In the genomic region with DNA sequence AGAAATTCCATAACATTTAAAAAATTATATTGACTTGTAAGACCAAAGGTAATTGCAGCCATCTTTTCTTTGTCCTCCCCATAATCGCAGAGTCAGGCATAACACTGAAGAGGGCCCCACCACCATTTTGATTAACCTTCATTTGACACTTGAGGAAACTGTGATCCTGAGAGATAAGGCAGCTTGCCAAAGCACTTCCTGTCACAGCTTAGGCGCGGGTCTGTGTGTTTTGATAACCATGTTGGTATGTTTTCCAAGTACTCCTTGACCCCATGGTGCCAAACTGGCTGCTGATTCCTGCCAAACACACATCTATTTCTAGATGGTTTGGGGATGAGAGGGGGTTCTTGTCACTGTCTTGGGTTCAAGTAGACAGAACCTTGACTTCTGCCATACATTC, we compare ENCODE assay signal across 11 mouse cellular contexts. TPM values are rescaled to one million over a fixed set of nuclear protein-coding genes. Genes with fewer than 3 reads are reported as not detected.
DNase-seq lines count a peak whose midpoint lies in the region; ATAC-seq and TF ChIP-seq lines count a peak whose summit lies in the region.
"Had no signal": no experiment of that assay in that cellular context is flagged by ENCODE, and none has a peak within 500 bp of the region (broad histone marks: within the 10 kb centered on the region; RNA-seq: fewer than 3 reads in every experiment).

No protein-coding gene starts in this region.

- H3K4me1 ChIP-seq in heart, postnatal 0 days (ENCODE audit: control insufficient read depth, insufficient read depth): no peaks in the 10 kb centered on the region
- 0 out of 2 replicates have a peak, but pooled peaks cover 2% of the 10 kb centered on the region for H3K4me1 ChIP-seq in heart, embryonic 11.5 days (ENCODE audit: control insufficient read depth, insufficient read depth, low read length)
- peaks cover 2 to 7% of the 10 kb centered on the region in 2 experiments; a peak in 3 of 4 replicates for H3K4me1 ChIP-seq in MEL (ENCODE audit: control insufficient read depth in 1 of 2, insufficient read depth in 2 of 2, low read length in 2 of 2)
- H3K4me1 ChIP-seq in lung, embryonic 16.5 days (replicated peaks; ENCODE audit: control insufficient read depth, insufficient read depth, low read length): no peaks in the 10 kb centered on the region

- no peak overlapping the region for H3K9ac ChIP-seq in heart, postnatal 0 days (replicated peaks; ENCODE audit: low read depth, low read length)
- no peak overlapping the region for H3K9ac ChIP-seq in heart, embryonic 11.5 days (ENCODE audit: low read depth, low read length)
- no peak overlapping the region for H3K9ac ChIP-seq in MEL (ENCODE audit: control insufficient read depth, low read depth, low read length, poor library complexity, severe bottlenecking)
- no peak overlapping the region for H3K9ac ChIP-seq in lung, embryonic 16.5 days (ENCODE audit: low read length)

- no peak for DNase-seq in heart, postnatal 0 days (ENCODE audit: low spot score)
- DNase-seq in 416B (ENCODE audit: low read depth) (peak; percentile 95), MEL (ENCODE audit: low read depth, low spot score) (peak; percentile 87)
- DNase-seq in retina, embryonic 14.5 days (ENCODE audit: low spot score): no peak
- no peak for DNase-seq in testis, postnatal 10 days (ENCODE audit: low spot score)
- DNase-seq: cerebellum, adult 9-11 months had no signal

- TF ChIP-seq POLR2A in MEL (IDR thresholded peaks at IDR 0.05; ENCODE audit: control insufficient read depth in 1 of 2, insufficient read depth in 1 of 2, low read depth in 1 of 2, low read length in 2 of 2, poor library complexity in 1 of 2): no peak

- no peaks in the 10 kb centered on the region for H3K36me3 ChIP-seq in heart, postnatal 0 days (replicated peaks; ENCODE audit: control insufficient read depth, insufficient read depth, low read length)
- no peaks in the 10 kb centered on the region for H3K36me3 ChIP-seq in heart, embryonic 11.5 days (ENCODE audit: control insufficient read depth, insufficient read depth, low read length)
- H3K36me3 ChIP-seq in MEL (ENCODE audit: control insufficient read depth in 1 of 2, insufficient read depth in 2 of 2, low read length in 2 of 2): peaks cover 0 to 2% of the 10 kb centered on the region in 2 experiments; a peak in 1 of 4 replicates
- H3K36me3 ChIP-seq in lung, embryonic 16.5 days (ENCODE audit: control insufficient read depth, insufficient read depth, low read length): no peaks in the 10 kb centered on the region

- ATAC-seq in heart, postnatal 0 days (ENCODE audit: insufficient read depth, low read depth): no peak
- ATAC-seq in heart, embryonic 11.5 days (replicated peaks; ENCODE audit: insufficient number of reproducible peaks, low FRiP score, low TSS enrichment): no peak
- ATAC-seq in lung, embryonic 16.5 days (ENCODE audit: low read depth): 0 out of 2 replicates have a peak, but pooled peaks have one; percentile 51
- ATAC-seq: hindbrain, postnatal 0 days had no signal

- no peak overlapping the region for H3K4me2 ChIP-seq in heart, postnatal 0 days (ENCODE audit: low read depth, low read length)
- no peak overlapping the region for H3K4me2 ChIP-seq in heart, embryonic 11.5 days
- no peak overlapping the region for H3K4me2 ChIP-seq in lung, embryonic 16.5 days (ENCODE audit: low read depth, low read length)
- H3K4me2 ChIP-seq: midbrain, embryonic 11.5 days had no signal

- H3K4me3 ChIP-seq in heart, postnatal 0 days (ENCODE audit: low read depth, low read length): no peak overlapping the region
- H3K4me3 ChIP-seq in heart, embryonic 11.5 days (ENCODE audit: low read depth, low read length): no peak overlapping the region
- H3K4me3 ChIP-seq in MEL (ENCODE audit: control insufficient read depth in 1 of 2, insufficient read depth in 1 of 2, low read depth in 2 of 2, low read length in 2 of 2): no peak overlapping the region
- no peak overlapping the region for H3K4me3 ChIP-seq in lung, embryonic 16.5 days (ENCODE audit: low read length)

- 0 out of 2 replicates have a peak, but pooled peaks cover 2% of the 10 kb centered on the region for H3K9me3 ChIP-seq in heart, postnatal 0 days (replicated peaks; ENCODE audit: control insufficient read depth, low read length)
- H3K9me3 ChIP-seq in heart, embryonic 11.5 days (replicated peaks; ENCODE audit: control insufficient read depth, low read length): no peaks in the 10 kb centered on the region
- H3K9me3 ChIP-seq in MEL (replicated peaks; ENCODE audit: insufficient read depth, low read length): no peaks in the 10 kb centered on the region
- no peaks in the 10 kb centered on the region for H3K9me3 ChIP-seq in lung, embryonic 16.5 days (ENCODE audit: control insufficient read depth, low read length)

- TF ChIP-seq CTCF in heart, postnatal 0 days (IDR thresholded peaks at IDR 0.05; ENCODE audit: low read depth): no peak
- no peak for TF ChIP-seq CTCF in MEL (IDR thresholded peaks at IDR 0.05 in 2 of 3, conservative IDR thresholded peaks at IDR 0.05 in 1 of 3; ENCODE audit: control insufficient read depth in 1 of 3, insufficient read depth in 1 of 3, low read depth in 2 of 3, low read length in 3 of 3, poor library complexity in 1 of 3, severe bottlenecking in 1 of 3)

- peak; percentile 47; the same call in 1 of the 2 replicates for TF ChIP-seq EP300 in heart, postnatal 0 days (IDR thresholded peaks at IDR 0.05; ENCODE audit: low read depth)
- TF ChIP-seq EP300 in MEL (IDR thresholded peaks at IDR 0.05; ENCODE audit: low read depth in 1 of 2, low read length in 2 of 2): peak; percentile 88 to 91

- H3K79me2 ChIP-seq in MEL (ENCODE audit: control insufficient read depth, insufficient read depth, low read length, poor library complexity): no peaks in the 10 kb centered on the region

- H3K27me3 ChIP-seq in heart, postnatal 0 days (ENCODE audit: control insufficient read depth, insufficient read depth, low read length): no peaks in the 10 kb centered on the region
- H3K27me3 ChIP-seq in heart, embryonic 11.5 days (ENCODE audit: control insufficient read depth, insufficient read depth, low read length): no peaks in the 10 kb centered on the region
- H3K27me3 ChIP-seq in MEL (ENCODE audit: control insufficient read depth in 1 of 2, insufficient read depth in 2 of 2, low read length in 2 of 2): no peaks in the 10 kb centered on the region
- no peaks in the 10 kb centered on the region for H3K27me3 ChIP-seq in lung, embryonic 16.5 days (ENCODE audit: control insufficient read depth, insufficient read depth, low read depth, low read length)
- H3K27me3 ChIP-seq: CH12.LX had no signal

- WGBS in heart, postnatal 0 days: 35% methylated on average over 3 of the region's 3 CpGs
- WGBS in heart, embryonic 11.5 days (ENCODE audit: insufficient replicate concordance): 38% methylated on average over 3 of the region's 3 CpGs
- 25% methylated on average over 3 of the region's 3 CpGs for WGBS in lung, embryonic 16.5 days

- TF ChIP-seq RAD21 in MEL (IDR thresholded peaks at IDR 0.05; ENCODE audit: low read depth, low read length): no peak

- H3K27ac ChIP-seq in heart, postnatal 0 days (ENCODE audit: low read depth): no peak overlapping the region
- no peak overlapping the region for H3K27ac ChIP-seq in heart, embryonic 11.5 days (ENCODE audit: low read depth, low read length)
- H3K27ac ChIP-seq in MEL (ENCODE audit: control insufficient read depth, low read depth, low read length): no peak overlapping the region
- H3K27ac ChIP-seq in lung, embryonic 16.5 days (ENCODE audit: low read length): no peak overlapping the region
- H3K27ac ChIP-seq: hindbrain, postnatal 0 days had no signal

TF ChIP-seq in MEL, 35 proteins besides CTCF, POLR2A, EP300 and RAD21:
- TF ChIP-seq TCF12 (IDR thresholded peaks at IDR 0.05; ENCODE audit: low read depth, low read length) (peak; percentile 91), E2F4 (IDR thresholded peaks at IDR 0.05; ENCODE audit: borderline replicate concordance, low read depth, low read length) (no peak), CHD2 (IDR thresholded peaks at IDR 0.05; ENCODE audit: low read length) (no peak), TAL1 (IDR thresholded peaks at IDR 0.05; ENCODE audit: low read length) (peak; percentile 82), ETS1 (IDR thresholded peaks at IDR 0.05; ENCODE audit: low read depth, low read length) (peak; percentile 72), MAFK (IDR thresholded peaks at IDR 0.05; ENCODE audit: borderline replicate concordance, low read depth, low read length) (peak; percentile 11; the same call in 1 of the 2 replicates), RCOR1 (IDR thresholded peaks at IDR 0.05; ENCODE audit: low read depth, low read length) (peak; percentile 55), MYB (IDR thresholded peaks at IDR 0.05; ENCODE audit: low read depth, low read length) (0 out of 2 replicates have a peak, but pooled peaks have one; percentile 23), ZNF384 (IDR thresholded peaks at IDR 0.05; ENCODE audit: low read depth, low read length) (0 out of 2 replicates have a peak, but pooled peaks have one; percentile 22), GATA1 (IDR thresholded peaks at IDR 0.05; ENCODE audit: low read depth, low read length) (peak; percentile 88), MAX (IDR thresholded peaks at IDR 0.05; ENCODE audit: low read length) (no peak)

RNA-seq across cellular contexts. Expression of gene Fam171a1, which starts 11.7 kb away (rescaled TPM):
- total RNA-seq in heart, postnatal 0 days (2014; rRNA removed; ENCODE audit: low replicate concordance): 28.1 and 31.1 TPM in 2 replicates
- 14.8 and 15.4 TPM in 2 replicates for polyA plus RNA-seq in heart, postnatal 0 days (2015; fragmentation: Nextera tagmentation; extraction: Ambion mirVana)
- 27.4 and 35.1 TPM in 2 replicates for polyA plus RNA-seq in heart, embryonic 11.5 days (2014; fragmentation: Nextera tagmentation; extraction: Ambion mirVana)
- total RNA-seq in MEL (2012; rRNA removed): not detected in 2 replicates
- polyA plus RNA-seq in MEL (2012; ENCODE audit: insufficient read depth in 1 of 2, insufficient read length in 2 of 2, low read depth in 1 of 2, low replicate concordance in 2 of 2, missing spikeins in 1 of 2): not detected
- polyA plus RNA-seq in lung, embryonic 16.5 days (2015; fragmentation: Nextera tagmentation; extraction: Ambion mirVana): 49.7 and 54.6 TPM in 2 replicates

Comparison
In these comparisons a context has a peak if more than half of its experiments do, and no peak if none do; other contexts are left out.
1. DNase-seq: peak in 416B (single experiment) and MEL (single experiment); none in heart, postnatal 0 days (single experiment), retina, embryonic 14.5 days (single experiment) and testis, postnatal 10 days (single experiment).
2. RNA of gene Fam171a1, which starts 11.7 kb away (polyA plus RNA-seq): 49.7 to 54.6 TPM in lung, embryonic 16.5 days, 27.4 to 35.1 TPM in heart, embryonic 11.5 days and 14.8 to 15.4 TPM in heart, postnatal 0 days; not detected in MEL; every median in the first group is over 10 times any median in the second.